Mouse (Mus musculus): Measurements from ENCODE around the gene Ccdc177.
A peak's percentile ranks its signal among the peaks of the same experiment; 100 is the strongest.

Ccdc177 gene

DNA sequence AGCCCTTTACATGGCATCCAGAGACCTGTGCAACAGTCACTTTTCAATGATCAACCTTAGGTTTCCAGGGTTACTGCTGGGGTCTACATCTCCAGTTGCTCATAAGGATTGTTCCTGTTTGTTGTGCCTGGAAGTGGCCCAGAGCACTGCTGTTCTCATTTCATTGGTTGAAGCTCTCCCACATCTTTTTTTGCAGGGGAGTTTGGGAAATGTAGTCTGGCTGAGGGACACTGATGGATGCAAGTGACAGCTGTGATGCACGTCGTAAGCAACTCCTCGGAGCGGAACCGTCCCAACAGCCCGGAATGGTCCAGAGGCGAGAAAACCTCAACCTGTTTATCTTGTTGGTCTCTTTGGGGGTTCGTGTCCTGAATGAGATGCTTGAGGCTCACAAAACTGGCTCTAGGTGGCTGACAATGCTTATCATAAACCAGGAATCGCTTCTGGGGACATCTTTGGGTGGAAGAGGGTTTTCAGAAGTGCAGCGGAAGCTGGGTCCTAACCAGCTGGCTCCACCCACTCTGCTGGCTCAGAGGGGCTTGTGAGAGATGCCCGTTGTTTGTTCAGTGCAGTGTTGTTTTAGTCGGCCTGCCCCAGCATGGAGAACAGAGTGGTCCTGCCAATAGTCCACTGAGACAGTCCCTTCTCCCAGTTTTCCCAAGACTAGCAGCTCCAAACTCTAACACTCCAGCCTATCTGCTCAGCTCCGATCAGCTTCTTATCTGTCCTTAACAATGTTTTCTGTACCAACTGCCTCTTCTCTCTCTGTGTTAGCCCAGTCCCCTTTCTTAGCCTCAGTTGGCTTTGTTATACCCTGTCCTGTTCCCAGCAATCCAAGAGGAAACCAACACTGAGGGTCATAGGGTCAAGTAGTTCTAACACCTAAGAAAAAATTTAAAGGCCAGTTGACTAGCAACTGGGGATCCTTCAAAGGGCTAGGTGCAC is 25.7 kb downstream of the Ccdc177 start:
- DNase-seq = no peak

DNA sequence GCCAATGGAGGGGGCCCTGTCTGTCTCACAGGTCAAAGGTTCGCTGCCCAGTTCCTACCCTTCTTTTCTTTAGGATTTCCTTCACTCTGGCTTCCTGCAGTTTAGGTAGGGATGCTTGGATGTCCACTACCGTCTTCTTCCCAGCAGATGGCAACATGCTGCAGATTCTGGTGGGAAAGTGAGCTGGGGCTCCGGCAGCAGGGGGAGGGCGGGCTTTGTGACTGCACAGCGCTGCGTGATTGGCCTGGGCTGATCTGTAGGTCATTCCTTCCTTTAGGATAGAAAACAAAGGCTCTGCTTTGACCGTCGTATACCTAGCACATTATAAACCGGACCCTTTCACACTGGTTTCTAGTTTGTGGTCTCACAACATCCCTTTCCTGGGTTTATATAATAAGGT is 29.9 kb downstream of the Ccdc177 start:
- DNase-seq = peak; percentile 65 to 81

DNA sequence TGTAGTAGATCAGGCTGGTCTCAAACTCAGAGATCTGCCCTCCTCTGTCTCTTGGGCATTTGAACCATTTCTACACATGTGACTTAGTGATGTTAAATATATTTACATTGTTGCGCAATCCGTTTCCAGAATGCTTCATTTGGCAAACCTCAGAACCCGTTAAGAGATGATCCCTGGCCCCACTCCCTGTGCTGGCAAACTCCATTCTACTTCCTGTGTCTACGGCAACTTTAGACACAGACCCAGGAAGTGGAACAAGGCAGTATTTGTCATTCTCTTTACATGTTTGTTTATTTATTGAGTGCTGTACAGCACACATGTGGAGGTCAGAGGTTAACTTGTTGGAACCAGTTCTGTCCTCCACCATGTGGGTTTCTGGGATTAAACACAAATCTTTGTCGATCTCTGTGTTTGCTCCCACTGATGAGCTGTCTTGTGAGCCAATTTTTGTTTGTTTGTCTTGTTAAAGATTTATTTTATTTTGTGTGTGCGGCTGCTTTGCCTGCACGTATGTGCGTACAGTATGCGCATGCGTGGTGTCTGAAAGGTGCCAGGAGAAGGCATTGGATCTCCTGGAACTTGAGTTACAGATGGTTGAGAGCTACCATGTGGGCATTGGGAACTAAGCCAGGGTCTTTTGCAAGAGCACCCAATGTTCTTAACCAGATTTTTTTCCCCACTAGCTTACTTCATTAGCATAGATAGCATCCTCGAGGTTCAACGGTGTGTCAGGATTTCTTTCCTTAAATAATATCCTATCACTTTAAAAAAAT is 30.5 kb downstream of the Ccdc177 start:
- DNase-seq = no peak

DNA sequence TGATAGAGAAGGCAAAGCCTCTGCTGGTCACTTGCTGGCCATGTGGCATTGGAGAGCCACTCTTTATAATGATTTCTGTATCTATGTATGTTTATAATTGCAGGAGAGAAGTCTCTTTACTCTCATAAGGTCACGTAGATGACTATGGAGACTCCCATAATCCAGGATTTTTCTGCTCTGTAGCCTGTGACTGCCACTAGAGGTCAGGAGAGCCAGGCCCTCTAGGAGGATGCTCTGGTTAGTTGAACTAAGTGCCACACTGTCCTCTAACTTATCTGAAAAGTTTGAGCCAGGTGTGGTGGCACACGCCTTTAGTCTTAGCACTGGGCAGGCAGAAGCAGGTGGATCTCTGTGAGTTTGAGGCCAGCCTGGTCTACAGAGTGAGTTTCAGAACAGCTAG is 31.7 kb downstream of the Ccdc177 start:
- DNase-seq = no peak

DNA sequence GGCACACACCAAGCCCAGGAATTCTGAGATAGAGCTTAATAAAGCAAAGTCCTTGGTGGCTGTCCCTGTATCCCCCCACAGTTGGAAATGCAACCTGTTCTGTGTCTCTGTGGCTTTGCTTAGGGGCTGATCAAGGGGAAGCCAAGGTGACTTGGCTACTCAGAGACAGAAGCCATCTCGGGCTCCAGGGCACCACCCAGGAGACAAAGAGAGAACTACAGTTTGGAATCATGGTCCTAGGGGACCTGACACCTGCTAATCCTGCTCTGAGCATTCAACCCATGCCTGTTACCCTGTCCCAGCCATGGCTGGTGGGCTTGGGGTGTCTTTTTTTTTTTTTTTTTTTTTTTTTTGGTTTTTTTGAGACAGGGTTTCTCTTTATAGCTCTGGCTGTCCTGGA is 32.3 kb downstream of the Ccdc177 start:
- no peak for DNase-seq

DNA sequence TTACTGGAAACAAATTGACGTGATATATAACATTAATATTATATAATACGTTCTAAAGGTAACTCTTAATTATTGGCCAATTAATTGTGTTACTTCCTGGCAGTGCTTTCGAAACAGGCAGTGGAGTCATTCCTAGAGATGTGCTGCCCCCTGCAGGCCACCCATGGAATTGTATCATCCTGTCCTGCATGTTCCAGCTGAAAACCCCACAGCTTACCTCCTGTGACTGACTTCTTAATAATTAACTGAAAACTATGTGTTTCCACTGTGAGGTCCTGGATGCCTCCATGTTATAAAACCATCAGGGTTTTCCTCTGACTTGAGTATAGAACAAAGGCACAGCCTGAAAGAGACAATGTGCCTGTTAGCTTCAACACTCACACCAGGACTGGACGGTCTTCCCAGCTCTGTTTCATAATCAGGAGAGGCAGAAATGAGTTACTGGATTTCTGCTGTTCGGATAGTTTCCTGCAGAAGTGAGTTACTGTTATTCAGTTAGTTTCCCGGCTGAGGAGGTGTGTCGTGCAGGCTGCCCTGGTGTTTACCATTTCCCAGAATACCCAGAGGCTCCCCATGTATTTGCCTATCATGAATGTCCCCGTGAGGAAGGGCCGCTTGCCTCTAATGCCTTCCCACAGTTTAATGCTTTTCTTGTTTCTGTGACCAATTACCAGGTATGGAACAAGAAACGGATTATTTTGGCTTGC is 35.5 kb downstream of the Ccdc177 start:
- DNase-seq = peak; percentile 81 to 89

DNA sequence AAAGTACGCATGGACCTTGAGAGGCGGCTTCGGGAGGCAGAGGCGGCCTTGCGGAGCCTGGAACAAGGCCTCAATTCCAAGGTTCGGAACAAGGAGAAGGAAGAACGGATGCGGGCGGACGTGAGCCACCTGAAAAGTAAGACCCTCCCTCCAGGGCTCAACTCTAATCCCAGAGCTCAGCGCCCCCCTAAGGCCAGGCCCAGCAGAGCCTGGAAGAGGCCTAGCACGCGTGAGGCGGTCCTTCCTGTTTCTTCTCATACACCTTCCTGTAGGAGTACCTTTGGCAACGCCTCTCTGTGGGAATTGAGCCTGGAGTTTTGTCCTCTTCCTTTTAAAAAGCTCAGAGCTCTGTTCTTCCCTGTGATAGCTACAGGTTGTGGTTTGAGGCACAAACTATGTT is 39.0 kb downstream of the Ccdc177 start:
- DNase-seq = no peak

DNA sequence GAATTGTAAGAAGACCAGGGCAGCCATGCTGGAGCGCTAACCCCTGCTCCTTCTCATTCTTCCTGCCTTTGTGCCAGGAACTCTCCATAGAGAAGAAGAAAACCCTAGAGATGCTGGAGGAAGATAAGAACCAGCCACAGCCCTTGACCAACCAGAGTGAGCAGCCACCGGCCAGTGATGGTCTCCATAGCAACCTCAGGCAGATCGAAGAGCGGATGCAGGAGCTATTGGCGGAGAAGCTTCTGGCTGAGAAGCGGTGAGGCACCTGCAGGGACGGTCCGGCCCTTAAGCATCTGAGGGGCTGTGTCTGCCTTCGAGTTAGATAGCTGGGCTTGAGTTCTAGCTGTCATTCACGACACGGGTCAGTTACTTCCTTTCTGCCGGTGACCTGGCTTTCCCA is 40.0 kb downstream of the Ccdc177 start:
- DNase-seq = no peak

DNA sequence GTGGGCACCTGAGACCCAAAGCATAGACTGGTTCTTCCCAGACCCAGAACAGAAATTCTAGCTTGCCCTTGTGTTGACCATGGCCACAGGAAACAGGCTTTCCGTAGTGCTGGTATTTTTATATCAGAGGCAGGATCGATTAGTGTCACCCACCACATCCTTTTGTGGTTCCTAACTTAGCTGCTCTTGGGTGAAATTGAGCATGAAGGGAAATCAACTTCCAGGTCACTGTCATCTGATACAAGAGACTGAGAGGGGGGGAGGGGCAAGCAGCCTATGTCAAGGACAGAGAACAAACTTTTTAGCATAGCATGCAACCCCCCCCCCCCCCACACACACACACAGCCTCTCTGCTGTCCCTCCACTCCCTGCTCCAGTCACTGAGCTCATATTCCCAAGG is 41.3 kb downstream of the Ccdc177 start:
- DNase-seq = no peak

DNA sequence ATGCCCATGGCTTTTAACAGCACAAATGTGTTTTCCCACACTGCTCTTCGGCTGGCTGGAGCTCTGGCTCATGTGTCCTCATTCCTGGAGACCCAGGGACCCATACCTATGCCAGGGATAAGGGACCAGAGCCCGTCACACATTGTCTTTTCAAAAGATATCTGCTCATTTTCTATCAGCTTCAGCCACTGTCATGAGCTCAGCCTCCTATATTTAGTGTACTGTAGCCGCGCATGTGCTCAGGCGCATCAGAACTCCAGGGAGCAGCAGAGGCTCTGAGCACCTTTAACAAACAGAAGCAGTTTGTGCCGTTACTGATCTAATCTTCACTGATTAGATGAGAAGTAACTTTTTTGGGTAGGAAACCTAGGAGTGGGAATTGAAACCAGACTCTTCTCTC is 44.6 kb downstream of the Ccdc177 start:
- no peak for DNase-seq

DNA sequence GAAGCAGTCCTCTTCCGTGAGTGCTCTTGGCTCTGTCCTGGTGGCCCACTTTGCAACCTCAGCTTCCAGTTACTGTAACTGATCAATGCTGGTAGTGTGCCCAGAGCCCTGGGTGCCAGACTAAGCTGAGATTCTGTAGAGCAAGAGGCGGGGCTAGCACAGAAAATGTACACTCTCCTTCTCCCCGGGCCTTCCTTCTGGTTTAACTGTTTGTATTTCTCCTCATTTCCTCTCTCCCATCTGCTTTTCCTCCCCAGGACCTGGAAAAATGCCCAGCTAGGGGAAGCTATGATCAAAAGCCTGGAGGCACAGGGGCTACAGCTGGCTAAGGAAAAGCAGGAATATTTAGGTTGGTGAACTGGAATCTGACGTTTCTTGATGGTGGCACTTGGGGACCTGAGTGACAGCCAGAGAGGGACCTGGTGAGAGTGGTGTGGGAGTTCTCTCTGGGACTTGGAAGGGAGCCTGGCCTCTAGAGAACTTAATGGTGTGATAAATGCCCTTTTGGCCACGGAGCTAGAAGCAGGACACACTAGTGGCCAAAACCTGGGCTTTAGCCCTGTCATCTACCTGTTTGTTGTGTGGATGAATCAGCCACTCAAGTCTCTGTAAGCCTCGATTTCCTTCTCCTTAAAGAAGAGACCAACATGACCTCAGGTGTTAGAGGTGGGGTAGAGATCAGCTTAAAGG is 53.4 kb downstream of the Ccdc177 start:
- peak; percentile 48 to 52 for DNase-seq

DNA sequence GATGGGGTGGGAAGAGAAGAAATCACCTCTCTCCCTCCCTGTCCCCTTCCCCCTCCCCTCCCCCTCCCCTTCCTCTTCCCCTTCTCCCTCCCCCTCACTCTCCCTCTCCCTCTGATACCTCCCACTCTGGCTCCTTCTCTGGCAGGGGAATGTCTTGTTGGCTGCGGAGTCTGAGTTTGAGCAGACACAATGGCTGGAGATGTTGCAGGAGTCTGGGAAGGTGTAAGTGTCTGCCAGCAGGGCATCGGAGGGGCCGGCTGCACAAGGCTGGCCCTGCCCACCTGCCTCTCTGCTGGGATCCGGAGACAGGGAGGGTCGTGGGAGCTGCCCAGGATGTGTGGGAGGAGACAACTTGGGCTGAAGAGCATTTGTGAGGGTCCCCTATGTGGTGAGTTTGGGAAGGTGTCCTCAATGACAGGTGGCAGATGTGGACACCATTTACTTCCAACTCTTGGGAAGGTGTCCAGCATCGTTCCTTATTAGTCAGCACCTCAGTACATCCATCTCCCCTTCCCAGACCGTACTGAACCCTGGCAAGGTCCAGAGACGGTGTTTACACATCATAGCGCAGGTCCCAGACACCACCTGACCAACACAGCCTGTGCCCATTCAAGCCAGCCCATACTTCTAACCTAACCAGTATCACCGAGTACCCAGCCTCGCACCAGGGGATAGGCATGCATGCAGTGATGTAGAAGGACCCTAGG is 54.1 kb downstream of the Ccdc177 start:
- no peak for DNase-seq
